Mouse (Mus musculus) thymus, adult 2 months (tissue): ENCODE results near the gene Dock1.

ENCODE experiments used
- CTCF ChIP-seq: fragments of 200-500 bp; IDR thresholded peaks from 2 replicates; pipeline ENCODE4 v1.5.1; 2012; ENCODE audit warnings: mild to moderate bottlenecking, control low read depth, low read length, moderate library complexity, borderline replicate concordance; ENCODE audit not compliant: control insufficient read depth, poor library complexity, insufficient read depth; ENCODE audit errors: extremely low read depth
- POLR2A ChIP-seq: fragments of 200-500 bp; IDR thresholded peaks from 2 replicates; pipeline ENCODE4 v1.6.1; 2012; ENCODE audit warnings: mild to moderate bottlenecking, low read length, control low read depth, moderate library complexity; ENCODE audit not compliant: control insufficient read depth, poor library complexity, insufficient read depth; ENCODE audit errors: extremely low read depth

GRCm38 (mm10) chr7:134774468-134775162 is 104.2 kb downstream of the Dock1 start:
- TF ChIP-seq POLR2A = no peak
- no peak for TF ChIP-seq CTCF
